Mouse (Mus musculus): ENCODE measurements around the gene Map4k1.

Map4k1 gene

GRCm38 (mm10) chr7:29026195-29026594, 44.3 kb downstream of the Map4k1 start:
- DNase-seq (ENCODE audit: low spot score in 2 of 2), result no peak

DNA sequence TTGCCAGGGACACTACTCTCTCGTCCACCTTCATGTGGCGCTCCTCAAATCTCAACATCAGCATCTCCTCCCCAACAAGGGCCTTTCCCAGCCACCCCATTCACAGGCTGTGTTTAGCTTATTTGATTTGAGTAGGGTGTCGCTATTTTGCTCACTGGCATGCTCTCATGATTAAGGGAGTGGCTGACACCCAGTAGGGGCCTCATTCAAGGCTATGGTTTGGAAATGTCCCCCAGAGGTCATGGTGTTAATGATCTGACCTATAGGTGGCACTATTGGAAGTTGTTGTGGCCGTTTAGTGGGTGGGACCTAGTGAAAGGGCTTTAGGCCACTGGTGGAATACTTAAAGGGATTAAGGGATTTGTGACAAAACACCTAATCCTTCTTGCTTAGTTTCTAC, 45.0 kb downstream of the Map4k1 start:
- DNase-seq (ENCODE audit: low spot score in 2 of 2), result no peak

GRCm38 (mm10) chr7:29028761-29029160, 46.9 kb downstream of the Map4k1 start:
- no peak for DNase-seq (ENCODE audit: low spot score in 2 of 2)

GRCm38 (mm10) chr7:29029690-29030656, 48.1 kb downstream of the Map4k1 start:
- DNase-seq (ENCODE audit: low spot score in 2 of 2), result no peak

- DNase-seq (ENCODE audit: low spot score in 2 of 2), result no peak
Measured at GRCm38 (mm10) chr7:29031641-29032040, 49.8 kb downstream of the Map4k1 start.

DNA sequence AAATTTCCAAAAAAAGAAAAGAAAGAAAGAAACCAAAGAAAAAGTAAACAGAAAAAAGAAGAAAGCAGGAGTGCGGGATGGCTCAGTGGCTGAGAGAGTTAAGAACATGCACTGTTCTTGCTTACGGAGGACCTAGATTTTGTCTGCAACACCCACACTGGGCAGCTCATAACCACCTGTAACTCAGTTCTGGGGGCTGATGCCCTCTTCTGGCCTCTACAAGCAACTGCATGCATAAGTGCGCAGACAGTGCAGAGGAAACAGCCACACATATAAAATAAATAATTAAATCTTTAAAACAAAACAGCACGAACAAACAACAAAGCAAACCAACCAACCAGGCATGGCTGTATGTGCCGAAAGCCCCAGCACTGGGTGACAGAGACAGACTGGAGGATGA, 50.8 kb downstream of the Map4k1 start:
- DNase-seq (ENCODE audit: low spot score in 2 of 2), result no peak

GRCm38 (mm10) chr7:29037261-29037660, 55.4 kb downstream of the Map4k1 start:
- no peak for DNase-seq (ENCODE audit: low spot score in 2 of 2)

DNA sequence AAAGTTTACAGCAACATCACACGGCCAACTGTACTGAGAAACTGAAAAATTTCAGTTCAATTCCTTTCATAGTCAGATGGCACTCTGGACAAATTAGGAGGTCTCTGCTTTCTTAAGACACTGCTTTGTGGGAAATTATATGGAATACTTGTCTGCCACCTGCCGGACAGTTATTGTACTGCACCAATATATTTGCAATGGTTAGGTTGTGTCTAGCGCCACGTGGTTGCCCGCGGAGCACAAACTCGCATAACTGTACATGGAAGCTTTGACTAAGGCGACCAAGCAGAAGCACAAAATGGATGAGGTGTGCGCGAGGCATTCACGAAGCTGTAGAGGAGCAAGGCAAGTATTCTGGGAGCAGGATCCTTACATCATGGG, 57.7 kb downstream of the Map4k1 start:
- DNase-seq (ENCODE audit: low spot score in 2 of 2), result peak; percentile 94

DNA sequence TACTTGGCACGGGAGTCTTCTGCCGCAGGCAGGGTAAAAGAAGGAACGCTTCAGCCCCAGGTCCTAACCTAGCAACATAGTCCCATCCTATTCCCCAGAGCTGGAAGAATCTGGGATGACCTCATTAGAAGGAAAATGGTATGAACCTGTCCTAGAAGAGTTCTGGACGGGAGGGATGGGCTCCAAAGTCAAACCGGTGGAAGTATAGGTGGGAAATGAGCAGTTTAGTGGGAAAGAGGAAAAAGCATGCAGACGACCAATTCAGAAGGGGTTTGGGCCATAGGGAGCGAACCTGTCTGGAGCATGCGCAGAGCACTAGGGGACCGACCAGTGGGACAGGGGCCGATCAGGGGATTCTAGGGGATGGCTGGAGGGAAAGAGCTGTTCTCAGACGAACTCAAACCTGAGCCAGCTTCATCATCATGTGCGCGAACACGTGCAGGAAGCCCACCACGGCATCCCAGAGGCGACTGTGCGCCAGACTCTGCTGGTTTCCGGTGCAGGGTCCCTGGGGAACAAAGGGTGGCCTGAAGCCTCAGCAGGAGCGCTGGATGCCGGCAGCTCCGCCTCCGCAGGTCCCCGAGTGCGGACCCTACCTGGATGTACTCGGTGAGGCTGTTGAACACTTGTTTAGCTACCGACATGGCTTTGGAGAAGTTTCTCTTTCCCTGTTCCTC, 58.3 kb downstream of the Map4k1 start:
- DNase-seq (ENCODE audit: low spot score in 2 of 2), result peak; percentile 45 to 59

DNA sequence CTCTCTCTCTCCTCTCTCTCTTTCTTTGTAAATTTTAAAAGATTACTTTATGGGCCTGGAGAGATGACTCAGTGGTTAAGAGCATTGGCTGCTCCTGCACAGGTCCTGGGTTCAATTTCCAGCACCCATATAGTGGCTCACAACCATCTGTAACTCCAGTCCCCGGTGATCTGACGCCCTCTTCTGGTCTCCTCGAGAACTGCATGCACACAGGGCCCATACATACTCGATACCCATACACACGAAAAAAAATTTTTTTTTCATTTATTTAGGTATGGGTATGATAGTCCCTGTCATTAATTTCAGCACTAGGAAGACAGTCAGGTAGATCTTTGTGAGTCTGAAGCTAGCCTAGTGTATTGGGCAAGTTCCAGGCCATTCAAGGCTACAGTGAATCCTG, 59.3 kb downstream of the Map4k1 start:
- no peak for DNase-seq (ENCODE audit: low spot score in 2 of 2)

- DNase-seq (ENCODE audit: low spot score in 2 of 2), result peak; percentile 71 to 79
Measured at GRCm38 (mm10) chr7:29043016-29043673, 61.3 kb downstream of the Map4k1 start.

DNA sequence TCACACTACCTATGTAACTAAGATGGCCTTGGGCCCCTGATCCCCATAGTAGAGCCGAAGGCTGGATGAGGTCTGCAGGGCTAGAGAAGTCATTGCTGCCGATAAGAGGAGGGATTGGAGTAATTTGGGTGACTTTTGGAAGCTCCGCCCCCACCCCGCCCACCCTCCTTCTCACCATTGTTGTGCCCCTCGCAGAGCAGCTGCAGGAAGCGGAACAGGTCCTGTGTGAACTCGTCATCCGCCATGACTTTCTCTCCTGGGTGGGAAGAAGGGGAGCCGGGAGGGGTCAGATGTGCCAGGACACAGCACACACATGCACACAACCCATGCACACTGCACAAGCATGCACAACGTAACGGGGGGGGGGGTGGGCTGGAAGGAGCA, 61.8 kb downstream of the Map4k1 start:
- no peak for DNase-seq (ENCODE audit: low spot score in 2 of 2)

DNA sequence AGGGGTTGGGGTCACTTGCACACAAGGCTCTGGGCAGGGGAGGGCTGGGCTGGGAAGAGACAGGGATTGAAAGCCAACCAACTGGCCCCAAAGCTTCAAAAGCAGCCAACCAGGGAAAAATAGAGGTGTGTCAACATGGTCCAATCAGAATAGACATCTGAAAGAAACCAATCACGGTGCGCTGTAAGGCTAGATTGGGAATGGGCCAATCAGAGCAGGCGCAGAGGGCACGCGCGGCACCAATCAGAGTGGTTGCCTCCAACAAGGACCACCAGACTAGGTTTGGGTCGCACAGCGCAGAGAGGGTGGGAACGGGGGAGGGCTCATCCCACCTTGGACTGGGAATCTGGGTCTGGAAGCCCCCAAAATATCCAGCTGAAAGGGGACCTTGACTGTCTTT, 62.5 kb downstream of the Map4k1 start:
- DNase-seq (ENCODE audit: low spot score in 2 of 2), result no peak

DNA sequence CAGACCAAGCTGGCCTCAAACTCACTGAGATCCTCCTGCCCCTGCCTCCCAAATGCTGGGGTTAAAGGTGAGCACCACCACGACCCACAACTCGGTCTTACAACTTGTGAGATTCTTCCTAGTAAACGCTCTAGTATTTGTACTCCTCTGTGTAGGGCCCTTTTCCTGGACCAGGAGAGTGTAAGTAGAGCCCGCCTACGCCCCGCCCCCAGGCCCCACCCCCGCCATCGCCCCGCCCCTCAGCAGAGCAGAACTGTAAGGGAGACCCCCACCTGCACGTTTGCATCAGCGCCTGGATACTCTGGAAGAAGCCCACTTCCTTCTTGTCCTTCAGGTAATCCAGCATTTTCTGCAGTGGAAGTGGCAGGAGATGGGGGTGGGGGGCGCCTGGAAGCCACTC, 64.7 kb downstream of the Map4k1 start:
- DNase-seq (ENCODE audit: low spot score in 2 of 2), result no peak

DNA sequence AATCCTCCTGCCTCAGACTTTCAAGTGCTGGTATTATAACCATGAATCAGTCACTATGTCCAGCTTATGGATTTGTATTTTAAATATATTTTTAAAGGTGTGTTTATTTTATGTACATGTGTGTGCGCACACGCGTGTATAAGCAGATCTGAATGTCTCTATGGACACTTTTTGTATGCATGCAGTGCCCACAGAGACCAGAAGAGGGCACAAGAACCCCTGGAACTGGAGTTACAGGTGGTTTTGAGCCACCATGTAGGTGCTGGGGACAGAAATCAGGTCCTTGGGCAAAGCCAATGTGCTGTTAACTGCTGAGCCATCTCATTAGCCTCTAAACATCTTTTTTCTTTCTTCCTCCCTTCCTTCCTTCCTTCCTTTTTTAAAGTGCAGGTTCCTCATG, 66.2 kb downstream of the Map4k1 start:
- no peak for DNase-seq (ENCODE audit: low spot score in 2 of 2)

GRCm38 (mm10) chr7:29048615-29049014, 66.8 kb downstream of the Map4k1 start:
- DNase-seq (ENCODE audit: low spot score in 2 of 2), result no peak

GRCm38 (mm10) chr7:29050797-29051196, 68.9 kb downstream of the Map4k1 start:
- DNase-seq (ENCODE audit: low spot score in 2 of 2), result peak; percentile 73 to 77

DNA sequence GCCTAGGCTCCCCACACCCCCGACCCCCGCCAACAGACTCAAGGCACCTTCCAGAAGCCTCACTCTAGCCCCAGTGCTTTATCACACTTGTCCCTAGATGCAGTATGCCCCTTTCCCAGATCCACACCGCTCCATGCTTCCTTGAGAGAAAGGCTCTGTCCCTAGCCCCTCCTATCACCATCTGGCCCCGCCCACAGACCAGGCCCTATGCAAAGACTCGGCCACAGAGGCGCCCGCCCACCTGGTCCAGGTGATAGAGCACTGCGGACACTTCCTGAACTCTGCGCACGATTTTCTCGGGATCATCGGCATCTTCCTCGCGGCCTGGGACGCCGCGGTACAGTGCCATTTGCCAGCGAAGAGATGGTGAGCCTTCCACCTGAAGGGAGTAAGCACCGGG, 71.0 kb downstream of the Map4k1 start:
- no peak for DNase-seq (ENCODE audit: low spot score in 2 of 2)
